Mouse (Mus musculus) heart, postnatal 25 days (tissue): ENCODE data around the gene Mybph. TPM values are rescaled to one million over a fixed set of nuclear protein-coding genes. Genes with fewer than 3 reads are reported as not detected.

Source experiments
- DNase-seq: peaks from one replicate; pipeline ENCODE4 v3.0.0; 2022; ENCODE audit warnings: low spot score
- intact Hi-C: fragments of 180-260 bp; cut with DNase I; formaldehyde crosslinking; loops from one replicate; pipeline ENCODE4 v1.15.1; 2025
- total RNA-seq, 2 experiments: library from RNA; stranded (reverse); gene quantifications; 2 replicates each; pipeline ENCODE4 v1.2.3; 2021

Gene Mybph
- total RNA-seq, 2 experiments from 2014 or later, result not detected

GRCm38 (mm10) chr1:134230638-134231228, 37.5 kb downstream of the Mybph start:
- intact Hi-C loops, result no loop called here
- DNase-seq, result no peak

- intact Hi-C loops, result no loop called here
- no peak for DNase-seq
Observed at GRCm38 (mm10) chr1:134231270-134231669, 38.0 kb downstream of the Mybph start.

GRCm38 (mm10) chr1:134231681-134232080, 38.4 kb downstream of the Mybph start:
- no peak for DNase-seq
- intact Hi-C loops, result no loop called here

- intact Hi-C loops, result no loop called here
- no peak for DNase-seq
Observed at GRCm38 (mm10) chr1:134232326-134232725, 39.1 kb downstream of the Mybph start.

- intact Hi-C loops, result no loop called here
- no peak for DNase-seq
Observed at GRCm38 (mm10) chr1:134232778-134233531, 39.7 kb downstream of the Mybph start.

- intact Hi-C loops, result no loop called here
- DNase-seq, result no peak
Observed at GRCm38 (mm10) chr1:134233681-134234454, 40.6 kb downstream of the Mybph start.

- no peak for DNase-seq
- intact Hi-C loops, result no loop called here
Observed at GRCm38 (mm10) chr1:134234455-134235390, 41.5 kb downstream of the Mybph start.

GRCm38 (mm10) chr1:134235391-134235921, 42.2 kb downstream of the Mybph start, which contains the start of gene Adora1:
Gene Adora1, minus strand, starts transcription at chr1:134235431.
- no peak for DNase-seq
- intact Hi-C loops, result no loop called here

GRCm38 (mm10) chr1:134236142-134236541, 42.9 kb downstream of the Mybph start:
- intact Hi-C loops, result no loop called here
- DNase-seq, result no peak

GRCm38 (mm10) chr1:134237438-134237837, 44.2 kb downstream of the Mybph start:
- no peak for DNase-seq
- intact Hi-C loops, result no loop called here

- intact Hi-C loops, result loop anchor here (10.0 kb wide), 1 partner anchor 186 kb away; no protein-coding TSS in a partner anchor
- DNase-seq, result no peak
Observed at GRCm38 (mm10) chr1:134240701-134241100, 47.5 kb downstream of the Mybph start.

- DNase-seq, result no peak
- intact Hi-C loops, result loop anchor here (10.0 kb wide), 1 partner anchor 186 kb away; no protein-coding TSS in a partner anchor
Observed at GRCm38 (mm10) chr1:134241298-134241697, 48.0 kb downstream of the Mybph start.

- no peak for DNase-seq
- intact Hi-C loops, result loop anchor here (10.0 kb wide), 1 partner anchor 187 kb away; no protein-coding TSS in a partner anchor
Observed at GRCm38 (mm10) chr1:134242286-134242685, 49.0 kb downstream of the Mybph start.

- no peak for DNase-seq
- intact Hi-C loops, result loop anchor here (10.0 kb wide), 1 partner anchor 189 kb away; no protein-coding TSS in a partner anchor
Observed at GRCm38 (mm10) chr1:134243505-134243904, 50.3 kb downstream of the Mybph start.

GRCm38 (mm10) chr1:134243948-134244914, 51.0 kb downstream of the Mybph start:
- intact Hi-C loops, result loop anchor here (1.0 to 10.0 kb wide), 4 partner anchors 48 to 189 kb away; no protein-coding TSS in a partner anchor
- peak; percentile 73 for DNase-seq

GRCm38 (mm10) chr1:134245004-134245717, 51.9 kb downstream of the Mybph start:
- intact Hi-C loops, result loop anchor here (2.0 to 10.0 kb wide), 3 partner anchors 52 to 190 kb away; no protein-coding TSS in a partner anchor

GRCm38 (mm10) chr1:134246590-134246989, 53.3 kb downstream of the Mybph start:
- DNase-seq, result no peak
- intact Hi-C loops, result loop anchor here (5.0 to 10.0 kb wide), 2 partner anchors 51 to 192 kb away; no protein-coding TSS in a partner anchor

More at GRCm38 (mm10) chr1:134245004-134245717, 51.9 kb downstream of the Mybph start:
- no peak for DNase-seq
